Mouse (Mus musculus) liver, adult 2 months (tissue): Measurements from ENCODE around the gene Slc30a3. TPM values are rescaled to one million over a fixed set of nuclear protein-coding genes. Genes with fewer than 3 reads are reported as not detected.

Source experiments
- DNase-seq: peaks from one replicate; pipeline ENCODE4 v3.0.0-alpha.2; 2011; ENCODE audit warnings: low read depth, low spot score; ENCODE audit errors: extremely low read depth
- H3K27ac ChIP-seq: fragments of 200-500 bp; replicated peaks from 2 replicates; pipeline ENCODE4 v1.5.1; 2012; ENCODE audit warnings: low read depth, mild to moderate bottlenecking, control low read depth, inconsistent platforms, low read length; ENCODE audit not compliant: insufficient read depth
- H3K27me3 ChIP-seq: fragments of 200-500 bp; 2 replicates; pipeline ENCODE4 v1.6.1; 2012; ENCODE audit warnings: mild to moderate bottlenecking, moderate library complexity, low read length, inconsistent platforms; ENCODE audit not compliant: control insufficient read depth, insufficient read depth
- H3K36me3 ChIP-seq: fragments of 200-500 bp; 2 replicates; pipeline ENCODE4 v1.6.1; 2012; ENCODE audit warnings: low read length, inconsistent platforms; ENCODE audit not compliant: control insufficient read depth, insufficient read depth
- H3K4me1 ChIP-seq: fragments of 200-500 bp; 2 replicates; pipeline ENCODE4 v1.6.1; 2011; ENCODE audit warnings: low read length; ENCODE audit not compliant: control insufficient read depth, insufficient read depth
- H3K4me3 ChIP-seq: fragments of 200-500 bp; 2 replicates; pipeline ENCODE4 v1.5.1; 2011; ENCODE audit warnings: low read depth, mild to moderate bottlenecking, control low read depth, low read length, moderate library complexity; ENCODE audit not compliant: insufficient read depth
- H3K79me2 ChIP-seq: fragments of 200-500 bp; 2 replicates; pipeline ENCODE4 v1.6.1; 2012; ENCODE audit warnings: inconsistent platforms, mild to moderate bottlenecking, low read length, moderate library complexity; ENCODE audit not compliant: control insufficient read depth, insufficient read depth
- H3K9ac ChIP-seq: fragments of 200-500 bp; 2 replicates; pipeline ENCODE4 v1.6.1; 2012; ENCODE audit warnings: low read depth, mild to moderate bottlenecking, control low read depth, inconsistent platforms, low read length
- CTCF ChIP-seq: fragments of 200-500 bp; IDR thresholded peaks from 2 replicates; pipeline ENCODE4 v1.5.1; 2011; ENCODE audit warnings: low read depth, low read length, control low read depth
- POLR2A ChIP-seq: fragments of 200-500 bp; IDR thresholded peaks from 2 replicates; pipeline ENCODE4 v1.6.1; 2011; ENCODE audit warnings: low read length, control low read depth; ENCODE audit not compliant: insufficient read depth; ENCODE audit errors: extremely low read depth
- WGBS: fragments of 180-500 bp; shearing (Covaris S2); methylation state at CpG from one replicate; pipeline ENCODE4 v1.1.7; 2018; 5-methylcytosine and 5-hydroxymethylcytosine counted together
- polyA plus RNA-seq: library from polyadenylated mRNA; depleted of rRNA; stranded (reverse); fragments of >200 nt; gene quantifications from 2 replicates; pipeline ENCODE4 v1.2.3, GENCODE M21; 2012; rRNA removed
- total RNA-seq: library from RNA; depleted of rRNA; stranded (reverse); fragments of >200 nt; gene quantifications from 2 replicates; pipeline ENCODE4 v1.2.3, GENCODE M21; 2014; rRNA removed

Slc30a3 gene
- total RNA-seq = 0.37 and 0.60 TPM in 2 replicates
- 0.37 and 0.97 TPM in 2 replicates for polyA plus RNA-seq

- no peak within 1 kb of the TSS for H3K4me3 ChIP-seq
- no peaks in the 10 kb centered on the region for H3K4me1 ChIP-seq
- no peak within 1 kb of the TSS for H3K27ac ChIP-seq
- DNase-seq = no peak
- H3K79me2 ChIP-seq = no peaks in the 10 kb centered on the region
- no peaks in the 10 kb centered on the region for H3K36me3 ChIP-seq
- 93% methylated on average over 18 of the region's 18 CpGs for WGBS
- no peak within 1 kb of the TSS for H3K9ac ChIP-seq
- H3K27me3 ChIP-seq = no peaks in the 10 kb centered on the region
- no peak for TF ChIP-seq POLR2A
- no peak for TF ChIP-seq CTCF
These were observed at the start of gene Slc30a3 for GRCm38 (mm10) chr5:31108000-31108490. Slc30a3 (minus strand) TSS chr5:31108237.

- H3K4me1 ChIP-seq = peaks cover 7% of the 10 kb centered on the region; the same call in 1 of the 2 replicates
- DNase-seq = peak; percentile 87
- under 1% methylated on average over 19 of the region's 19 CpGs for WGBS
- peak within 1 kb of the TSS; percentile 30; the same call in 1 of the 2 replicates for H3K27ac ChIP-seq
- H3K27me3 ChIP-seq = no peaks in the 10 kb centered on the region
- peak; percentile 48; the same call in 1 of the 2 replicates for TF ChIP-seq POLR2A
- TF ChIP-seq CTCF = no peak
- H3K9ac ChIP-seq = peak within 1 kb of the TSS; percentile 75
- peak within 1 kb of the TSS; percentile 92 for H3K4me3 ChIP-seq
- peaks cover 20% of the 10 kb centered on the region for H3K36me3 ChIP-seq
- no peaks in the 10 kb centered on the region for H3K79me2 ChIP-seq
These were observed 46.1 kb upstream of the Slc30a3 start, which contains the start of gene Mpv17 for GRCm38 (mm10) chr5:31154152-31154553. Mpv17 (minus strand) TSS chr5:31154251.

GRCm38 (mm10) chr5:31153516-31154151 lies 45.6 kb upstream of the Slc30a3 start:
- Histone ChIP-seq H3K4me3 (peak overlapping the region; percentile 92), H3K9ac (peak overlapping the region; percentile 35), H3K79me2 (no peaks in the 10 kb centered on the region), H3K27ac (no peak overlapping the region), H3K4me1 (peaks cover 7% of the 10 kb centered on the region; the same call in 1 of the 2 replicates), H3K27me3 (no peaks in the 10 kb centered on the region), H3K36me3 (peaks cover 15% of the 10 kb centered on the region)
- no peak for DNase-seq
- TF ChIP-seq POLR2A (no peak), CTCF (no peak)
- 23% methylated on average over 6 of the region's 6 CpGs for WGBS

GRCm38 (mm10) chr5:31151746-31152145 lies 43.7 kb upstream of the Slc30a3 start:
- whole genome bisulfite sequencing = 75% methylated on average over 3 of the region's 3 CpGs
- no peak for DNase-seq
- Histone ChIP-seq H3K4me1 (peaks cover 7% of the 10 kb centered on the region; the same call in 1 of the 2 replicates), H3K36me3 (peaks cover under 1% of the 10 kb centered on the region; the same call in 1 of the 2 replicates), H3K4me3 (no peak overlapping the region), H3K79me2 (no peaks in the 10 kb centered on the region), H3K27ac (no peak overlapping the region), H3K9ac (no peak overlapping the region), H3K27me3 (no peaks in the 10 kb centered on the region)
- TF ChIP-seq POLR2A (no peak), CTCF (no peak)

GRCm38 (mm10) chr5:31149781-31150180 lies 41.7 kb upstream of the Slc30a3 start:
- H3K4me1 ChIP-seq = peaks cover 7% of the 10 kb centered on the region; the same call in 1 of the 2 replicates
- H3K27me3 ChIP-seq = no peaks in the 10 kb centered on the region
- no peaks in the 10 kb centered on the region for H3K79me2 ChIP-seq
- H3K9ac ChIP-seq = no peak overlapping the region
- H3K27ac ChIP-seq = no peak overlapping the region
- DNase-seq = peak; percentile 13
- 57% methylated on average over 4 of the region's 4 CpGs for WGBS
- no peak for TF ChIP-seq CTCF
- TF ChIP-seq POLR2A = no peak
- peaks cover 3% of the 10 kb centered on the region; the same call in 1 of the 2 replicates for H3K36me3 ChIP-seq
- H3K4me3 ChIP-seq = no peak overlapping the region
